8 mouse cellular contexts compared by ENCODE assay signal in genomic region chr9:40749832-40750620, GRCm38 (mm10). TPM values are rescaled to one million over a fixed set of nuclear protein-coding genes. Genes with fewer than 3 reads are reported as not detected.
DNase-seq lines count a peak whose midpoint lies in the region; ATAC-seq and TF ChIP-seq lines count a peak whose summit lies in the region.

No protein-coding gene starts in this region.

- TF ChIP-seq POLR2A in cortical plate, adult 2 months (IDR thresholded peaks at IDR 0.05; ENCODE audit: extremely low read depth, insufficient read depth, low read length): no peak

- H3K27me3 ChIP-seq in kidney, embryonic 14.5 days (ENCODE audit: control insufficient read depth, insufficient read depth, low read length): no peaks in the 10 kb centered on the region
- H3K27me3 ChIP-seq in E14TG2a.4 (ENCODE audit: insufficient read depth, low read length): no peaks in the 10 kb centered on the region
- H3K27me3 ChIP-seq in hindbrain, embryonic 12.5 days: no peaks in the 10 kb centered on the region
- no peaks in the 10 kb centered on the region for H3K27me3 ChIP-seq in midbrain, embryonic 11.5 days (ENCODE audit: control insufficient read depth, insufficient read depth, low read length)

- 0 out of 2 replicates have a peak, but pooled peaks cover 3% of the 10 kb centered on the region for H3K4me1 ChIP-seq in kidney, embryonic 14.5 days (ENCODE audit: control insufficient read depth, insufficient read depth, low read length)
- H3K4me1 ChIP-seq in E14TG2a.4 (replicated peaks; ENCODE audit: low read depth, low read length): peaks cover 7% of the 10 kb centered on the region
- H3K4me1 ChIP-seq in cortical plate, adult 2 months (ENCODE audit: control insufficient read depth, insufficient read depth, low read length): peaks cover 2% of the 10 kb centered on the region; the same call in 1 of the 2 replicates
- H3K4me1 ChIP-seq in hindbrain, embryonic 12.5 days: peaks cover 8% of the 10 kb centered on the region; the same call in 1 of the 2 replicates
- no peaks in the 10 kb centered on the region for H3K4me1 ChIP-seq in midbrain, embryonic 11.5 days (ENCODE audit: control insufficient read depth, insufficient read depth, low read length)

- H3K4me2 ChIP-seq in kidney, embryonic 14.5 days (replicated peaks; ENCODE audit: low read depth, low read length): no peak overlapping the region
- H3K4me2 ChIP-seq in hindbrain, embryonic 12.5 days (replicated peaks): no peak overlapping the region
- no peak overlapping the region for H3K4me2 ChIP-seq in midbrain, embryonic 11.5 days

- no peak overlapping the region for H3K4me3 ChIP-seq in kidney, embryonic 14.5 days (ENCODE audit: low read length)
- no peak overlapping the region for H3K4me3 ChIP-seq in E14TG2a.4 (replicated peaks; ENCODE audit: low read length)
- no peak overlapping the region for H3K4me3 ChIP-seq in cortical plate, adult 2 months (ENCODE audit: insufficient read depth, low read length)
- no peak overlapping the region for H3K4me3 ChIP-seq in hindbrain, embryonic 12.5 days
- no peak overlapping the region for H3K4me3 ChIP-seq in midbrain, embryonic 11.5 days (ENCODE audit: low read depth, low read length)

- TF ChIP-seq CTCF in E14TG2a.4 (conservative IDR thresholded peaks at IDR 0.05; ENCODE audit: low read length): peak; percentile 50
- 0 out of 2 replicates have a peak, but pooled peaks have one; percentile 4 for TF ChIP-seq CTCF in cortical plate, adult 2 months (IDR thresholded peaks at IDR 0.05; ENCODE audit: extremely low read depth, insufficient read depth, low read length)

- no peak overlapping the region for H3K27ac ChIP-seq in kidney, embryonic 14.5 days (ENCODE audit: low read depth, low read length)
- H3K27ac ChIP-seq in cortical plate, adult 2 months (ENCODE audit: insufficient read depth, low read length): no peak overlapping the region
- no peak overlapping the region for H3K27ac ChIP-seq in hindbrain, embryonic 12.5 days
- no peak overlapping the region for H3K27ac ChIP-seq in midbrain, embryonic 11.5 days (ENCODE audit: low read depth, low read length)

- ATAC-seq in kidney, embryonic 14.5 days (ENCODE audit: low FRiP score, low TSS enrichment): 0 out of 2 replicates have a peak, but pooled peaks have one; percentile 44
- peak; percentile 78 for ATAC-seq in hindbrain, embryonic 12.5 days (ENCODE audit: low FRiP score)
- ATAC-seq in midbrain, embryonic 11.5 days (ENCODE audit: low FRiP score): peak; percentile 71

- no peaks in the 10 kb centered on the region for H3K9me3 ChIP-seq in kidney, embryonic 14.5 days (ENCODE audit: control insufficient read depth, low read length)
- no peaks in the 10 kb centered on the region for H3K9me3 ChIP-seq in E14TG2a.4 (ENCODE audit: low read length)
- H3K9me3 ChIP-seq in hindbrain, embryonic 12.5 days (replicated peaks): no peaks in the 10 kb centered on the region
- no peaks in the 10 kb centered on the region for H3K9me3 ChIP-seq in midbrain, embryonic 11.5 days (ENCODE audit: control insufficient read depth, low read length)

- WGBS in kidney, embryonic 14.5 days: 75% methylated on average over 8 of the region's 8 CpGs
- 82% methylated on average over 8 of the region's 8 CpGs for WGBS in hindbrain, embryonic 12.5 days
- 74% methylated on average over 8 of the region's 8 CpGs for WGBS in midbrain, embryonic 11.5 days

- no peaks in the 10 kb centered on the region for H3K36me3 ChIP-seq in kidney, embryonic 14.5 days (ENCODE audit: control insufficient read depth, insufficient read depth, low read length)
- H3K36me3 ChIP-seq in E14TG2a.4 (ENCODE audit: insufficient read depth, low read length): no peaks in the 10 kb centered on the region
- H3K36me3 ChIP-seq in hindbrain, embryonic 12.5 days: no peaks in the 10 kb centered on the region
- no peaks in the 10 kb centered on the region for H3K36me3 ChIP-seq in midbrain, embryonic 11.5 days (ENCODE audit: control insufficient read depth, insufficient read depth, low read length)

- no peak for DNase-seq in kidney, postnatal 10 days
- peak; percentile 93 for DNase-seq in midbrain, embryonic 11.5 days (ENCODE audit: low spot score, missing footprints)
- DNase-seq in spleen, adult 18-20 months: no peak
- DNase-seq in testis, postnatal 10 days (ENCODE audit: low spot score): no peak

- H3K9ac ChIP-seq in kidney, embryonic 14.5 days (ENCODE audit: low read depth, low read length): no peak overlapping the region
- no peak overlapping the region for H3K9ac ChIP-seq in hindbrain, embryonic 12.5 days
- no peak overlapping the region for H3K9ac ChIP-seq in midbrain, embryonic 11.5 days (ENCODE audit: low read length)

RNA-seq across cellular contexts. Expression of gene Hspa8, which starts 50.8 kb away (rescaled TPM):
- 2,147 and 3,036 TPM in 2 replicates for polyA plus RNA-seq in kidney, embryonic 14.5 days (2014; fragmentation: Nextera tagmentation; extraction: Ambion mirVana)
- 1,998 and 2,235 TPM in 2 replicates for polyA plus RNA-seq in cortical plate, adult 2 months (2012; rRNA removed)
- polyA plus RNA-seq in hindbrain, embryonic 12.5 days (2016; fragmentation: Nextera tagmentation; extraction: Ambion mirVana): 2,594 and 2,617 TPM in 2 replicates
- polyA plus RNA-seq in midbrain, embryonic 11.5 days (2014; fragmentation: Nextera tagmentation; extraction: Ambion mirVana): 3,704 and 3,886 TPM in 2 replicates
